Mouse (Mus musculus): ENCODE results near the gene Sdf4.
A peak's percentile ranks its signal among the peaks of the same experiment; 100 is the strongest.

Gene Sdf4

GRCm38 (mm10) chr4:155992241-155992905, at the start of gene Sdf4, which contains the start of gene B3galt6:
Sdf4 (plus strand) TSS chr4:155992872.
B3galt6 (minus strand) TSS chr4:155992649.
- DNase-seq: peak; percentile 97

- DNase-seq: peak; percentile 53
Measured at GRCm38 (mm10) chr4:155943049-155943452, 49.6 kb upstream of the Sdf4 start.

- peak; percentile 96 for DNase-seq
Measured at GRCm38 (mm10) chr4:155943534-155944249, 49.0 kb upstream of the Sdf4 start, which contains the start of gene Ube2j2. Ube2j2 (plus strand) TSS chr4:155943831.

GRCm38 (mm10) chr4:155944271-155944670, 48.4 kb upstream of the Sdf4 start:
- DNase-seq: peak; percentile 26

GRCm38 (mm10) chr4:155947094-155947493, 45.6 kb upstream of the Sdf4 start:
- no peak for DNase-seq

- no peak for DNase-seq
Measured at GRCm38 (mm10) chr4:155955491-155955890, 37.2 kb upstream of the Sdf4 start.

- DNase-seq: peak; percentile 88
Measured at GRCm38 (mm10) chr4:155959275-155959674, 33.4 kb upstream of the Sdf4 start.

GRCm38 (mm10) chr4:155962167-155962971, 30.3 kb upstream of the Sdf4 start, which contains the start of gene C1qtnf12:
C1qtnf12 (plus strand) TSS chr4:155962318.
- DNase-seq: peak; percentile 75

GRCm38 (mm10) chr4:155963106-155963505, 29.6 kb upstream of the Sdf4 start:
- peak; percentile 30 for DNase-seq

GRCm38 (mm10) chr4:155964396-155964795, 28.3 kb upstream of the Sdf4 start:
- DNase-seq: peak; percentile 37

GRCm38 (mm10) chr4:155969043-155969653, 23.5 kb upstream of the Sdf4 start:
- DNase-seq: no peak

- DNase-seq: no peak
Measured at GRCm38 (mm10) chr4:155970286-155970685, 22.4 kb upstream of the Sdf4 start.

- no peak for DNase-seq
Measured at GRCm38 (mm10) chr4:155972651-155973050, 20.0 kb upstream of the Sdf4 start.

- no peak for DNase-seq
Measured at GRCm38 (mm10) chr4:155973239-155973638, 19.4 kb upstream of the Sdf4 start.

- no peak for DNase-seq
Measured at GRCm38 (mm10) chr4:155981436-155982082, 11.1 kb upstream of the Sdf4 start.

- no peak for DNase-seq
Measured at GRCm38 (mm10) chr4:155983788-155984187, 8.9 kb upstream of the Sdf4 start.

- DNase-seq: no peak
Measured at GRCm38 (mm10) chr4:155991211-155991907, 1.3 kb upstream of the Sdf4 start.

GRCm38 (mm10) chr4:155991908-155992230, 803 bp upstream of the Sdf4 start:
- no peak for DNase-seq

GRCm38 (mm10) chr4:155992906-155993547, 355 bp downstream of the Sdf4 start:
- DNase-seq: peak; percentile 97

GRCm38 (mm10) chr4:155993606-155994005, 934 bp downstream of the Sdf4 start:
- no peak for DNase-seq

GRCm38 (mm10) chr4:156004109-156004508, 11.4 kb downstream of the Sdf4 start:
- DNase-seq: no peak
